Mouse (Mus musculus): ENCODE measurements at regions not wholly inside any gene's neighbourhood (a gene's known extent, or its start where the extent isn't known, plus 50 kb on each side); places are given as distances from the start of the nearest gene placed in this dataset.

GRCm38 (mm10) chr2:79548039-79548600 is 87.0 kb upstream of the Itprid2 start:
- DNase-seq: no peak

GRCm38 (mm10) chr2:79549781-79550180 is 85.4 kb upstream of the Itprid2 start:
- DNase-seq: no peak

GRCm38 (mm10) chr2:79550432-79550831 is 84.7 kb upstream of the Itprid2 start:
- no peak for DNase-seq

GRCm38 (mm10) chr2:79552481-79552880 is 82.7 kb upstream of the Itprid2 start:
- DNase-seq: no peak

- DNase-seq: no peak
Measured at GRCm38 (mm10) chr2:79555395-79555794, 79.8 kb upstream of the Itprid2 start.

- DNase-seq: no peak
Measured at GRCm38 (mm10) chr2:79557361-79557760, 77.8 kb upstream of the Itprid2 start.

- DNase-seq: no peak
Measured at GRCm38 (mm10) chr2:79566280-79566933, 68.7 kb upstream of the Itprid2 start.

- no peak for DNase-seq
Measured at GRCm38 (mm10) chr2:79567413-79567934, 67.7 kb upstream of the Itprid2 start.

- DNase-seq: no peak
Measured at GRCm38 (mm10) chr2:79569663-79570062, 65.5 kb upstream of the Itprid2 start.

GRCm38 (mm10) chr2:79571910-79572309 is 63.2 kb upstream of the Itprid2 start:
- DNase-seq: no peak

GRCm38 (mm10) chr2:79575074-79575473 is 60.1 kb upstream of the Itprid2 start:
- no peak for DNase-seq

GRCm38 (mm10) chr2:79585022-79585774 is 50.0 kb upstream of the Itprid2 start:
- no peak for DNase-seq
